Mouse (Mus musculus) MEL (cell line): ENCODE measurements around the gene Prim2. TPM values are rescaled to one million over a fixed set of nuclear protein-coding genes. Genes with fewer than 3 reads are reported as not detected.

Experiments
- DNase-seq: peaks from one replicate; pipeline ENCODE4 v3.0.0; 2011; ENCODE audit warnings: low read depth, low spot score
- H3K27ac ChIP-seq: 2 replicates; pipeline ENCODE4 v1.5.1; 2012; ENCODE audit warnings: low read depth, mild to moderate bottlenecking, control low read depth, low read length, moderate library complexity; ENCODE audit not compliant: control insufficient read depth
- H3K27me3 ChIP-seq, 2 experiments: fragments of 150-350 bp in 1 of 2; sonication (generic) in 1 of 2; 2 replicates each; pipeline ENCODE4 v1.6.1; 2012; ENCODE audit warnings: low read length in 2 of 2, mild to moderate bottlenecking in 2 of 2, improper control_type of control experiment in 1 of 2, moderate library complexity in 1 of 2; ENCODE audit not compliant: insufficient read depth in 2 of 2, control insufficient read depth in 1 of 2
- H3K36me3 ChIP-seq, 2 experiments: 2 replicates each; pipeline ENCODE4 v1.6.1; 2012 to 2014; ENCODE audit warnings: low read length in 2 of 2, improper control_type of control experiment in 1 of 2, inconsistent platforms in 1 of 2, mild to moderate bottlenecking in 1 of 2; ENCODE audit not compliant: insufficient read depth in 2 of 2, control insufficient read depth in 1 of 2
- H3K4me1 ChIP-seq, 2 experiments: fragments of 150-350 bp in 1 of 2; sonication (generic) in 1 of 2; 2 replicates each; pipeline ENCODE4 v1.6.1; 2012; ENCODE audit warnings: low read length in 2 of 2, improper control_type of control experiment in 1 of 2, mild to moderate bottlenecking in 1 of 2; ENCODE audit not compliant: insufficient read depth in 2 of 2, control insufficient read depth in 1 of 2
- H3K4me3 ChIP-seq, 2 experiments: fragments of 150-350 bp in 1 of 2; sonication (generic) in 1 of 2; 2 replicates each; pipeline ENCODE4 v1.5.1; 2012; ENCODE audit warnings: low read depth in 2 of 2, low read length in 2 of 2, mild to moderate bottlenecking in 2 of 2, moderate library complexity in 2 of 2, control low read depth in 1 of 2, improper control_type of control experiment in 1 of 2; ENCODE audit not compliant: control insufficient read depth in 1 of 2, insufficient read depth in 1 of 2
- H3K79me2 ChIP-seq: 2 replicates; pipeline ENCODE4 v1.6.1; 2012; ENCODE audit warnings: mild to moderate bottlenecking, low read length, moderate library complexity; ENCODE audit not compliant: control insufficient read depth, poor library complexity, insufficient read depth
- H3K9ac ChIP-seq: 2 replicates; pipeline ENCODE4 v1.6.1; 2012; ENCODE audit warnings: low read depth, mild to moderate bottlenecking, control low read depth, low read length, moderate library complexity; ENCODE audit not compliant: control insufficient read depth, poor library complexity, severe bottlenecking
- H3K9me3 ChIP-seq: fragments of 150-350 bp; sonication (generic); replicated peaks from 2 replicates; pipeline ENCODE4 v1.6.1; 2012; ENCODE audit warnings: mild to moderate bottlenecking, low read length, improper control_type of control experiment, moderate library complexity; ENCODE audit not compliant: insufficient read depth
- CHD1 ChIP-seq: IDR thresholded peaks from 2 replicates; pipeline ENCODE4 v1.6.1; 2012; ENCODE audit warnings: low read depth, mild to moderate bottlenecking, inconsistent platforms, low read length, improper control_type of control experiment
- CTCF ChIP-seq, 3 experiments: IDR thresholded peaks in 2 of 3; conservative IDR thresholded peaks in 1 of 3; 2 replicates each; pipeline ENCODE4 v1.5.1; 2011 to 2012; ENCODE audit warnings: low read length in 3 of 3, low read depth in 2 of 3, mild to moderate bottlenecking in 2 of 3, improper control_type of control experiment in 1 of 3, inconsistent platforms in 1 of 3, mixed read lengths in 1 of 3, moderate library complexity in 1 of 3; ENCODE audit not compliant: control insufficient read depth in 1 of 3, insufficient read depth in 1 of 3, poor library complexity in 1 of 3, severe bottlenecking in 1 of 3
- E2F4 ChIP-seq: IDR thresholded peaks from 2 replicates; pipeline ENCODE4 v1.6.1; 2011; ENCODE audit warnings: low read depth, low read length, improper control_type of control experiment, borderline replicate concordance
- EP300 ChIP-seq, 2 experiments: IDR thresholded peaks; 2 replicates each; pipeline ENCODE4 v1.6.1; 2011; ENCODE audit warnings: improper control_type of control experiment in 2 of 2, low read length in 2 of 2, low read depth in 1 of 2, mild to moderate bottlenecking in 1 of 2
- ETS1 ChIP-seq: IDR thresholded peaks from 2 replicates; pipeline ENCODE4 v1.6.1; 2012; ENCODE audit warnings: low read depth, mild to moderate bottlenecking, inconsistent platforms, low read length, improper control_type of control experiment, moderate library complexity
- HCFC1 ChIP-seq: IDR thresholded peaks from 2 replicates; pipeline ENCODE4 v1.6.1; 2012; ENCODE audit warnings: low read depth, mild to moderate bottlenecking, inconsistent platforms, low read length, improper control_type of control experiment, moderate library complexity
- MAFK ChIP-seq: IDR thresholded peaks from 2 replicates; pipeline ENCODE4 v1.6.1; 2011; ENCODE audit warnings: low read depth, mild to moderate bottlenecking, low read length, improper control_type of control experiment, borderline replicate concordance
- MAX ChIP-seq: IDR thresholded peaks from 2 replicates; pipeline ENCODE4 v1.6.1; 2011; ENCODE audit warnings: low read length, improper control_type of control experiment
- MEF2A ChIP-seq: IDR thresholded peaks from 2 replicates; pipeline ENCODE4 v1.6.1; 2014; ENCODE audit warnings: low read depth, mild to moderate bottlenecking, inconsistent platforms, low read length, improper control_type of control experiment; ENCODE audit not compliant: poor library complexity, insufficient replicate concordance, severe bottlenecking; ENCODE audit errors: extremely low read depth
- MXI1 ChIP-seq: IDR thresholded peaks from 2 replicates; pipeline ENCODE4 v1.6.1; 2011; ENCODE audit warnings: mild to moderate bottlenecking, low read depth, low read length, improper control_type of control experiment
- MYC ChIP-seq: IDR thresholded peaks from 2 replicates; pipeline ENCODE4 v1.6.1; 2011; ENCODE audit warnings: low read depth, mild to moderate bottlenecking, low read length, improper control_type of control experiment, moderate library complexity
- NELFE ChIP-seq: IDR thresholded peaks from 2 replicates; pipeline ENCODE4 v1.6.1; 2011; ENCODE audit warnings: low read depth, low read length, improper control_type of control experiment
- POLR2A ChIP-seq, 2 experiments: IDR thresholded peaks; 2 replicates each; pipeline ENCODE4 v1.6.1; 2011 to 2012; ENCODE audit warnings: low read length in 2 of 2, mild to moderate bottlenecking in 2 of 2, control low read depth in 1 of 2, improper control_type of control experiment in 1 of 2, low read depth in 1 of 2, moderate library complexity in 1 of 2; ENCODE audit not compliant: control insufficient read depth in 1 of 2, insufficient read depth in 1 of 2, poor library complexity in 1 of 2
- POLR2AphosphoS2 ChIP-seq: IDR thresholded peaks from 2 replicates; pipeline ENCODE4 v1.6.1; 2011; ENCODE audit warnings: low read length, improper control_type of control experiment
- RAD21 ChIP-seq: IDR thresholded peaks from 2 replicates; pipeline ENCODE4 v1.6.1; 2011; ENCODE audit warnings: mild to moderate bottlenecking, low read depth, low read length, improper control_type of control experiment
- RCOR1 ChIP-seq: IDR thresholded peaks from 2 replicates; pipeline ENCODE4 v1.6.1; 2012; ENCODE audit warnings: low read depth, mild to moderate bottlenecking, inconsistent platforms, low read length, improper control_type of control experiment
- TAL1 ChIP-seq: IDR thresholded peaks from 2 replicates; pipeline ENCODE4 v1.6.1; 2012; ENCODE audit warnings: mild to moderate bottlenecking, inconsistent platforms, low read length, moderate library complexity, mixed read lengths
- UBTF ChIP-seq: IDR thresholded peaks from 2 replicates; pipeline ENCODE4 v1.6.1; 2012; ENCODE audit warnings: low read depth, mild to moderate bottlenecking, inconsistent platforms, low read length, improper control_type of control experiment, moderate library complexity, borderline replicate concordance; ENCODE audit not compliant: insufficient read depth
- USF2 ChIP-seq, 2 experiments: IDR thresholded peaks; 2 replicates each; pipeline ENCODE4 v1.6.1; 2011 to 2012; ENCODE audit warnings: improper control_type of control experiment in 2 of 2, low read length in 2 of 2, borderline replicate concordance in 1 of 2, inconsistent platforms in 1 of 2, low read depth in 1 of 2, mild to moderate bottlenecking in 1 of 2; ENCODE audit not compliant: insufficient read depth in 1 of 2
- ZC3H11A ChIP-seq: IDR thresholded peaks from 2 replicates; pipeline ENCODE4 v1.6.1; 2012; ENCODE audit warnings: low read depth, mild to moderate bottlenecking, inconsistent platforms, low read length, improper control_type of control experiment
- ZKSCAN1 ChIP-seq: IDR thresholded peaks from 2 replicates; pipeline ENCODE4 v1.6.1; 2012; ENCODE audit warnings: low read depth, mild to moderate bottlenecking, inconsistent platforms, low read length, improper control_type of control experiment, moderate library complexity
- ZNF384 ChIP-seq: IDR thresholded peaks from 2 replicates; pipeline ENCODE4 v1.6.1; 2012; ENCODE audit warnings: low read depth, mild to moderate bottlenecking, inconsistent platforms, low read length, improper control_type of control experiment
- polyA plus RNA-seq, 2 experiments: library from polyadenylated mRNA; stranded (reverse) in 1 of 2; unstranded in 1 of 2; fragments of >175 nt in 1 of 2; fragments of >200 nt in 1 of 2; gene quantifications; 2 replicates each; pipeline versions ENCODE4 v1.2.1 to v1.2.4; 2012; ENCODE audit warnings: low replicate concordance in 2 of 2, low read depth in 1 of 2; ENCODE audit not compliant: insufficient read length in 2 of 2, insufficient read depth in 1 of 2, missing spikeins in 1 of 2
- total RNA-seq: library from RNA; depleted of rRNA; stranded (reverse); fragments of 300-350 nt; gene quantifications from 2 replicates; pipeline ENCODE4 v1.2.3, GENCODE M21; 2012

The Prim2 gene
- total and polyA plus RNA-seq, 3 experiments = 36.1 to 48.9 TPM; not detected in 1

DNA sequence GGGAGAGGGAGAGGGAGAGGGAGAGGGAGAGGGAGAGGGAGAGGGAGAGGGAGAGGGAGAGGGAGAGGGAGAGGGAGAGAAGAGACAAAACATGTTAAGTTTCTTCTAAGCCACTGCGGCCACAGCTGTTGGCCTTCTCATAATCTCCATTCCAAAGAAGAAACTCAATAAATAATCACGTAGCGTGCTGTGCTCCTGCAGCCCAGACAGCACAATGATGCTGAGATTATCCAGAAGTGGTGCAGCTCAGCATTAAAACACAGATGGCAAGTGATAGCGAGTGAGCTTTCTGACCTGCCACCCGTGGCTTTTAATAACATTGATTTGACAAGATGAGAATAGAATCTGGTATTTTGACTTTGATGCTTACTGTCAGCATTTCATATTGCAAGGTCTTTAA, 205.4 kb downstream of the Prim2 start:
- Histone ChIP-seq H3K9me3 (no peaks in the 10 kb centered on the region), H3K36me3 (0 out of 4 replicates have a peak, but pooled peaks cover 0 to 2% of the 10 kb centered on the region in 2 experiments), H3K27me3 (no peaks in the 10 kb centered on the region), H3K27ac (no peak overlapping the region), H3K79me2 (no peaks in the 10 kb centered on the region), H3K4me1 (no peaks in the 10 kb centered on the region), H3K9ac (no peak overlapping the region), H3K4me3 (no peak overlapping the region)
- no peak for DNase-seq
- TF ChIP-seq TAL1 (no peak), ZKSCAN1 (no peak), RAD21 (no peak), ZC3H11A (no peak), RCOR1 (no peak), MEF2A (no peak), HCFC1 (no peak), MAX (no peak), MAFK (no peak), POLR2AphosphoS2 (no peak), E2F4 (no peak), USF2 (IDR thresholded peaks at IDR 0.05; ENCODE audit: borderline replicate concordance in 1 of 2, insufficient read depth in 1 of 2, low read depth in 1 of 2, low read length in 2 of 2) (no peak), POLR2A (IDR thresholded peaks at IDR 0.05; ENCODE audit: control insufficient read depth in 1 of 2, insufficient read depth in 1 of 2, low read depth in 1 of 2, low read length in 2 of 2, poor library complexity in 1 of 2) (no peak), ZNF384 (no peak)

DNA sequence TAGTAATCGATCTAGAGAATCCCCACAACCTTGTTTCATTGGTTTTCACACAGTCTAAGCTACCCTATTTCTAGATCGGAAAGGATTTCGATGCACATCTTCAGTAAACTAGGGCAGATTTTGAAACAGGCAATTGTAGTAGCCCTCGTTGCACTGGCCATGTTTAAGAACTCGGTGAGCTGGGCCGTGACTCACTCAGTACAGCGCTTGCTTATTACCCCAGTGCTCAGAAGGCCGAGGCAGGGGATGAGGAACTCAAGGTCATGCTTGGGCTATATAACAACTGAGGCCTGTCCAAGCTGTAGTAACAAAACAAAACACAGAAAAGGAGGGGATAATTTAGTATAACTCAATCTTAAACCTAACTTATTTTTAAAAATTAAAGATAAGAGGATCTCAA, 208.9 kb downstream of the Prim2 start:
- Histone ChIP-seq H3K79me2 (no peaks in the 10 kb centered on the region), H3K9ac (no peak overlapping the region), H3K27ac (no peak overlapping the region), H3K9me3 (no peaks in the 10 kb centered on the region), H3K4me3 (no peak overlapping the region), H3K27me3 (no peaks in the 10 kb centered on the region), H3K4me1 (no peaks in the 10 kb centered on the region), H3K36me3 (no peaks in the 10 kb centered on the region)
- no peak for DNase-seq
- TF ChIP-seq CHD1 (no peak), NELFE (no peak), CTCF (IDR thresholded peaks at IDR 0.05 in 2 of 3, conservative IDR thresholded peaks at IDR 0.05 in 1 of 3; ENCODE audit: control insufficient read depth in 1 of 3, insufficient read depth in 1 of 3, low read depth in 2 of 3, low read length in 3 of 3, poor library complexity in 1 of 3, severe bottlenecking in 1 of 3) (no peak), EP300 (IDR thresholded peaks at IDR 0.05; ENCODE audit: low read depth in 1 of 2, low read length in 2 of 2) (no peak), POLR2AphosphoS2 (no peak), POLR2A (IDR thresholded peaks at IDR 0.05; ENCODE audit: control insufficient read depth in 1 of 2, insufficient read depth in 1 of 2, low read depth in 1 of 2, low read length in 2 of 2, poor library complexity in 1 of 2) (no peak), MAFK (no peak), MYC (no peak), MXI1 (no peak), ETS1 (no peak), MAX (no peak), UBTF (no peak), ZNF384 (no peak), ZKSCAN1 (no peak), ZC3H11A (no peak), USF2 (IDR thresholded peaks at IDR 0.05; ENCODE audit: borderline replicate concordance in 1 of 2, insufficient read depth in 1 of 2, low read depth in 1 of 2, low read length in 2 of 2) (no peak)
